Mouse (Mus musculus): ENCODE results near the gene Aldh1l1. TPM values are rescaled to one million over a fixed set of nuclear protein-coding genes. Genes with fewer than 3 reads are reported as not detected.

Aldh1l1 gene
- total and polyA plus RNA-seq, 3 experiments, result 0.05 TPM; not detected in 2

DNA sequence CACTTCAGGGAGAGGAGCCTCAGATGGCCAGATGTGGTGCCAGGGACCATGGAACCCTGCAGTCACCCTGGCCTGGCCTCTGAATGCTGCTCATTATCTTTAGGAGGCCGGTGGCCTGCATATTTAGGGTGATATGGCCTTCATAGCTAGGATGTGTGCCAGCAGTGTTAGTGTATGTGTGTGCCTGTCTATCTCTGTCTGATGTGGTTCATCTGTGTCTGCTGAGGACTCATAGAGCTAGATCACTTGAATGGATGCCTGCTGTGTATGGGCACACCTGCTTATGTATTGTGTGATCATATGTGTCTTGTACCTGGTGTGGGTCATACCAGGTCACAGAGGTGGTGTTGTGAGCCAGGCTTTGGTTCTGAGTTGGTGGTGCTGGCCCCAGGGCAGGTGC is 18.0 kb upstream of the Aldh1l1 start:
- H3K4me3 ChIP-seq (ENCODE audit: low read depth, low read length), result no peak overlapping the region
- no peak for TF ChIP-seq TAL1 (conservative IDR thresholded peaks at IDR 0.05; ENCODE audit: low read depth, low read length)
- no peak for TF ChIP-seq GATA2 (IDR thresholded peaks at IDR 0.05; ENCODE audit: borderline replicate concordance, low read depth, low read length)
- no peak for TF ChIP-seq POLR2AphosphoS5 (IDR thresholded peaks at IDR 0.05; ENCODE audit: insufficient replicate concordance, low read depth, low read length)
- ATAC-seq (ENCODE audit: extremely low read depth, insufficient number of reproducible peaks, low FRiP score, poor library complexity, severe bottlenecking) (no peak), DNase-seq (ENCODE audit: low spot score) (no peak)
- H3K9me3 ChIP-seq (replicated peaks), result peaks cover under 1% of the 10 kb centered on the region; the same call in 1 of the 2 replicates
- H3K36me3 ChIP-seq (replicated peaks), result no peaks in the 10 kb centered on the region
- H3K27me3 ChIP-seq (ENCODE audit: insufficient read depth, low read length), result peaks cover 23% of the 10 kb centered on the region
- H3K4me1 ChIP-seq (ENCODE audit: insufficient read depth, low read depth, low read length), result no peaks in the 10 kb centered on the region

DNA sequence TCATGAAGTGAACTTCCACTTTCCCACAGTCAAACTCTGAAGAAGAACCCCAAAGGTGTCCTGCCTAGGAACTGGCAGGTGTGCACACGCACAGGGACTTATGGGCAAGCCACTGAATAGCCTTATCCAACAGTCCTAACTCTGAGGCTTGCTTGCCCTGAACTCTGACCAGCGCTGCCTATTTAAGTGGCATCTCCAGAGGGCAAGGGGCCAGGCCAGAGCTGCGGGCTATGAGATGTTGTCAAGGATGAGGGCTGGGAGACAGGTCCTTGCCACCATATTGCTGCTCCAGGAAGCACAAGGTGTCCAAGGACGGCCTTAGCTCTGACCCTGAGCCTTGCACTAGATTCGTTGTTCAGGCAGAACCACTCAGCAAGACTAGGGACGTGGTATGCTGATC is 17.2 kb upstream of the Aldh1l1 start:
- H3K36me3 ChIP-seq (replicated peaks), result no peaks in the 10 kb centered on the region
- H3K27me3 ChIP-seq (ENCODE audit: insufficient read depth, low read length), result peaks cover 26% of the 10 kb centered on the region
- TF ChIP-seq TAL1 (conservative IDR thresholded peaks at IDR 0.05; ENCODE audit: low read depth, low read length) (no peak), GATA1 (IDR thresholded peaks at IDR 0.05; ENCODE audit: borderline replicate concordance, low read length) (no peak), POLR2AphosphoS5 (IDR thresholded peaks at IDR 0.05; ENCODE audit: insufficient replicate concordance, low read depth, low read length) (no peak), CTCF (IDR thresholded peaks at IDR 0.05; ENCODE audit: low read depth, low read length) (no peak)
- no peak overlapping the region for H3K4me3 ChIP-seq (ENCODE audit: low read depth, low read length)
- H3K4me1 ChIP-seq (ENCODE audit: insufficient read depth, low read depth, low read length), result no peaks in the 10 kb centered on the region
- no peak for DNase-seq (ENCODE audit: low spot score)
- H3K9me3 ChIP-seq (replicated peaks), result no peaks in the 10 kb centered on the region
- no peak for ATAC-seq (ENCODE audit: extremely low read depth, insufficient number of reproducible peaks, low FRiP score, poor library complexity, severe bottlenecking)

DNA sequence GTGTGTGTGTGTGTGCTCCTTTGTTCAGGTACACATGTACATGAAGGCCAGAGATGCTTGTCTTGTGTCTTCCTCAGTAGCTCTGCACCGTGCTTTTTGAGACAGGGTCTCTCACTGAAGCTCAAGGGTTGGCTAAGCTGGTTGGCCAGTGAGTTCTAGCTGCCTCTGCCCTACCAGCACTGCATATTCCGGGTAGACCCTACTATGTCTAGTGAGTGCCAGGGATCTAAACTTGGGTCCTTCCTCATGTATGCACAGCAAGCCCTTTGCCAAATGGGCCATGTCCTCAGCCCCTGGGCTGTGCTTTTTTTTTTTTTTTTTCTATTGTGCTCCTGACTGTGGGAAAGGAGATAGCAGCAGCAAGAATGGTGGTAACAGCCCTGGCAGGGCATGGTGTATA is 16.0 kb upstream of the Aldh1l1 start:
- no peak for TF ChIP-seq TAL1 (conservative IDR thresholded peaks at IDR 0.05; ENCODE audit: low read depth, low read length)
- no peak for TF ChIP-seq CTCF (IDR thresholded peaks at IDR 0.05; ENCODE audit: low read depth, low read length)
- no peak for TF ChIP-seq GATA1 (IDR thresholded peaks at IDR 0.05; ENCODE audit: borderline replicate concordance, low read length)
- no peak for TF ChIP-seq POLR2AphosphoS5 (IDR thresholded peaks at IDR 0.05; ENCODE audit: insufficient replicate concordance, low read depth, low read length)
- no peak for TF ChIP-seq GATA2 (IDR thresholded peaks at IDR 0.05; ENCODE audit: borderline replicate concordance, low read depth, low read length)
- DNase-seq (ENCODE audit: low spot score), result no peak
- no peak overlapping the region for H3K4me3 ChIP-seq (ENCODE audit: low read depth, low read length)
- no peaks in the 10 kb centered on the region for H3K9me3 ChIP-seq (replicated peaks)
- H3K27me3 ChIP-seq (ENCODE audit: insufficient read depth, low read length), result peaks cover 30% of the 10 kb centered on the region
- ATAC-seq (ENCODE audit: extremely low read depth, insufficient number of reproducible peaks, low FRiP score, poor library complexity, severe bottlenecking), result no peak
- no peaks in the 10 kb centered on the region for H3K36me3 ChIP-seq (replicated peaks)
- H3K4me1 ChIP-seq (ENCODE audit: insufficient read depth, low read depth, low read length), result no peaks in the 10 kb centered on the region

DNA sequence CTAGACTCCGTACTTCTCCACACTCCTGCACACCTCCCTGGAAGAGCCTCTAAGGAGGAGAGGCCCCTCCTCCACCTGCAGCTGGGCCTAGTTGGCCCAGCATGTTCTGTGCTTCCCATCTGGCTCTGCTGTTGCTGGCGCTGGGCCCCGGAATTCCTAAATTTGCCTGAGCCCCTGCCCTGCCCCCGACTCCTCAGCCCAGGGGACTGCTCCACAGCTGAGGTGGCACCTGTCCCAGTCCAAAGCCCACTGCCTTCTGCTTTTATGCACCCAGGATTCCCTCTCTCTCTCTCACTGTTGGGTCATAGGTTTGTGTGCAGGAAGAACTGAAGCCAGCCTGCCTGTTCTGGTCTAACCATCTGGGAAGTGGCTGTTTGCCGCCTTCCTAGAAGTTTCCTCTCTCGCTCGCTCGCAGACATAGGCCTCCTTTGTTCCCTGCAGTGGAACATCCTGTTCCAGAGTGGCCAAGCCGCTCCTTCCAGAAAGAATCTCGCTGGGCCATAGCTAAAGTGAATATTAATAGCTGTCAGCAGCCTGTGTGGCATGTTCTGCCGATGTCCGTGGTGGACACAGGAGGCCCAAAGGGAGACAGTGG is 15.2 kb upstream of the Aldh1l1 start:
- Histone ChIP-seq H3K36me3 (replicated peaks) (no peaks in the 10 kb centered on the region), H3K4me3 (ENCODE audit: low read depth, low read length) (no peak overlapping the region), H3K4me1 (ENCODE audit: insufficient read depth, low read depth, low read length) (no peaks in the 10 kb centered on the region), H3K9me3 (replicated peaks) (no peaks in the 10 kb centered on the region), H3K27me3 (ENCODE audit: insufficient read depth, low read length) (peaks cover 30% of the 10 kb centered on the region)
- TF ChIP-seq CTCF (IDR thresholded peaks at IDR 0.05; ENCODE audit: low read depth, low read length) (no peak), TAL1 (conservative IDR thresholded peaks at IDR 0.05; ENCODE audit: low read depth, low read length) (no peak), GATA1 (IDR thresholded peaks at IDR 0.05; ENCODE audit: borderline replicate concordance, low read length) (no peak), GATA2 (IDR thresholded peaks at IDR 0.05; ENCODE audit: borderline replicate concordance, low read depth, low read length) (no peak), POLR2AphosphoS5 (IDR thresholded peaks at IDR 0.05; ENCODE audit: insufficient replicate concordance, low read depth, low read length) (no peak)
- ATAC-seq (ENCODE audit: extremely low read depth, insufficient number of reproducible peaks, low FRiP score, poor library complexity, severe bottlenecking) (no peak), DNase-seq (ENCODE audit: low spot score) (no peak)

DNA sequence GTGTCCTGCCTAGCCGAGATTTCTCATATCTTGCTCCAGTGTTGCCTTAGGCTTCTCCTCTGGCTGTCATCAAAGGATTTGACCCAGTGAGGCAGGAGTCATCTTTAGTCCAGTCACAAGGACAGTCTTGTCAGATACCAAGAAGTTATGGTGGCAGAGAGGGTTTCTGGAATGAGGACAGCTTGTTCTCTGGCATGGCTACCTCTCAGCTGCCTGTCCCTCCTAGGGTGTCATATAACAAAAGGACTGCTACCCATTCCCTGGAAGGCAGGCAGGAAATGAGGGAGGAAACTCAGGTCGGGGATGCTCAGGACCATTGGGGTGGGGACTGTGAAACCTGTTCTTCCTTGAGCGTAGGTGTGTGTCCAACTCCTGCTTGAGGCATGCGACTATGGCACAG is 14.1 kb upstream of the Aldh1l1 start:
- TF ChIP-seq GATA1 (IDR thresholded peaks at IDR 0.05; ENCODE audit: borderline replicate concordance, low read length) (no peak), TAL1 (conservative IDR thresholded peaks at IDR 0.05; ENCODE audit: low read depth, low read length) (no peak)
- H3K36me3 ChIP-seq (replicated peaks), result no peaks in the 10 kb centered on the region
- ATAC-seq (ENCODE audit: extremely low read depth, insufficient number of reproducible peaks, low FRiP score, poor library complexity, severe bottlenecking) (no peak), DNase-seq (ENCODE audit: low spot score) (no peak)
- no peaks in the 10 kb centered on the region for H3K9me3 ChIP-seq (replicated peaks)
- no peak overlapping the region for H3K4me3 ChIP-seq (ENCODE audit: low read depth, low read length)
- no peaks in the 10 kb centered on the region for H3K4me1 ChIP-seq (ENCODE audit: insufficient read depth, low read depth, low read length)
- H3K27me3 ChIP-seq (ENCODE audit: insufficient read depth, low read length), result peaks cover 30% of the 10 kb centered on the region

DNA sequence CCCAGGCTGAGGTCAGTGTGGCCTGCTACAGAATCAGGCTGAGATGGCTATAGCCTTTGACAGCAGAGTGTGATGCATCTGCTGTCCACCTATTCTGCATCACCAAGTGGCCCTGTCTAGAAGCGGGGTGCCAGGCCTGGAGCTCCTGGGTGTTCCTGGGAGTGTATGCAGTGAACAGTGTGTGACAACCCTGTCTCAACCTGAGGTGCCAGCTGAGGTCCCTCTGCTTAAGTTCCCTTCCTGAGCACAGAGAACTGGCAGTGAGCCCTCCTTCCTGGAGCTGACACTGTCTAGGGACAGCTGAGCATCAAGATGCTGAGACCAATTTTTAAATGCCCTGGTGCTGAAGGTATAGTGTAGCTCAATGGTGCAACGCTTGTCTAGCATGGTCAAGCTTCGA is 13.5 kb upstream of the Aldh1l1 start:
- no peaks in the 10 kb centered on the region for H3K36me3 ChIP-seq (replicated peaks)
- no peaks in the 10 kb centered on the region for H3K4me1 ChIP-seq (ENCODE audit: insufficient read depth, low read depth, low read length)

More for the DNA sequence above, 13.5 kb upstream of the Aldh1l1 start:
- ATAC-seq (ENCODE audit: extremely low read depth, insufficient number of reproducible peaks, low FRiP score, poor library complexity, severe bottlenecking), result no peak
- H3K4me3 ChIP-seq (ENCODE audit: low read depth, low read length), result no peak overlapping the region
- TF ChIP-seq CTCF (IDR thresholded peaks at IDR 0.05; ENCODE audit: low read depth, low read length) (no peak), GATA1 (IDR thresholded peaks at IDR 0.05; ENCODE audit: borderline replicate concordance, low read length) (no peak), GATA2 (IDR thresholded peaks at IDR 0.05; ENCODE audit: borderline replicate concordance, low read depth, low read length) (no peak), TAL1 (conservative IDR thresholded peaks at IDR 0.05; ENCODE audit: low read depth, low read length) (no peak), POLR2AphosphoS5 (IDR thresholded peaks at IDR 0.05; ENCODE audit: insufficient replicate concordance, low read depth, low read length) (no peak; the same call in 1 of the 2 replicates)
- DNase-seq (ENCODE audit: low spot score), result no peak
- H3K27me3 ChIP-seq (ENCODE audit: insufficient read depth, low read length), result peaks cover 30% of the 10 kb centered on the region
- no peaks in the 10 kb centered on the region for H3K9me3 ChIP-seq (replicated peaks)

Measured in G1E (cell line).